ENCODE assay signal across 29 mouse cellular contexts in genomic region chr3:127198656-127199055, GRCm38 (mm10).
A peak's percentile ranks its signal among the peaks of the same experiment; 100 is the strongest.
DNase-seq lines count a peak whose midpoint lies in the region; ATAC-seq lines count a peak whose summit lies in the region.
"Had no signal": no experiment of that assay in that cellular context is flagged by ENCODE, and none has a peak within 500 bp of the region (broad histone marks: within the 10 kb centered on the region; RNA-seq: fewer than 3 reads in every experiment).

No protein-coding gene starts in this region.

- no peak for DNase-seq in cerebellum, postnatal 4 days (ENCODE audit: low spot score in 2 of 2)
- no peak for DNase-seq in neural tube, embryonic 10.5 days (ENCODE audit: extremely low spot score, low spot score)
- DNase-seq in cerebellum, postnatal 10 days: peak; percentile 77 to 84
- DNase-seq in forebrain, embryonic 10.5 days (ENCODE audit: extremely low spot score, low spot score): no peak
- DNase-seq: adrenal gland, adult 8-10 months; gastrocnemius, postnatal 10 days; heart, postnatal 14 days; kidney, adult 11 months; kidney, postnatal 25 days; liver, postnatal 0 days; midbrain, embryonic 14.5 days; right cerebral cortex, postnatal 25 days; spleen, adult 18-20 months; thymus, adult 18-20 months; thymus, postnatal 25 days had no signal

- no peak overlapping the region for H3K9ac ChIP-seq in neural tube, embryonic 15.5 days (replicated peaks)
- H3K9ac ChIP-seq in forebrain, embryonic 16.5 days (replicated peaks; ENCODE audit: low read depth, low read length): no peak overlapping the region
- H3K9ac ChIP-seq: forebrain, embryonic 12.5 days; heart, embryonic 13.5 days; kidney, embryonic 15.5 days; liver, embryonic 12.5 days; liver, postnatal 0 days had no signal

- 71% methylated on average over 7 of the region's 7 CpGs for WGBS in neural tube, embryonic 15.5 days
- WGBS in forebrain, embryonic 10.5 days: 94% methylated on average over 7 of the region's 7 CpGs
- 81% methylated on average over 7 of the region's 7 CpGs for WGBS in forebrain, embryonic 16.5 days

- H3K27ac ChIP-seq in neural tube, embryonic 15.5 days (replicated peaks): 0 out of 2 replicates have a peak overlapping the region, but pooled peaks have one; percentile 5
- no peak overlapping the region for H3K27ac ChIP-seq in forebrain, embryonic 10.5 days
- H3K27ac ChIP-seq in forebrain, embryonic 16.5 days (ENCODE audit: low read length): no peak overlapping the region
- H3K27ac ChIP-seq: forebrain, embryonic 12.5 days; heart, embryonic 13.5 days; kidney, embryonic 15.5 days; layer of hippocampus, adult 2 months; left cerebral cortex, adult 2 months; liver, embryonic 12.5 days; macrophage had no signal

- H3K4me2 ChIP-seq in neural tube, embryonic 15.5 days: no peak overlapping the region
- H3K4me2 ChIP-seq in forebrain, embryonic 16.5 days (ENCODE audit: low read length): no peak overlapping the region
- H3K4me2 ChIP-seq: forebrain, embryonic 12.5 days; heart, embryonic 13.5 days; kidney, embryonic 15.5 days; liver, embryonic 12.5 days had no signal

- peaks cover 3% of the 10 kb centered on the region; the same call in 1 of the 2 replicates for H3K4me1 ChIP-seq in neural tube, embryonic 15.5 days
- H3K4me1 ChIP-seq in forebrain, embryonic 10.5 days: no peaks in the 10 kb centered on the region
- peaks cover 5% of the 10 kb centered on the region for H3K4me1 ChIP-seq in forebrain, embryonic 16.5 days (replicated peaks; ENCODE audit: control insufficient read depth, insufficient read depth, low read length)
- H3K4me1 ChIP-seq: heart, embryonic 13.5 days; kidney, embryonic 15.5 days; liver, embryonic 12.5 days had no signal

- H3K27me3 ChIP-seq in neural tube, embryonic 15.5 days (replicated peaks): no peaks in the 10 kb centered on the region
- H3K27me3 ChIP-seq in forebrain, embryonic 10.5 days (ENCODE audit: poor library complexity, severe bottlenecking): no peaks in the 10 kb centered on the region
- no peaks in the 10 kb centered on the region for H3K27me3 ChIP-seq in forebrain, embryonic 16.5 days (replicated peaks; ENCODE audit: control insufficient read depth, insufficient read depth, low read length)
- H3K27me3 ChIP-seq: CH12.LX; forebrain, embryonic 12.5 days; heart, embryonic 13.5 days; kidney, embryonic 15.5 days; liver, embryonic 12.5 days had no signal

- no peaks in the 10 kb centered on the region for H3K36me3 ChIP-seq in neural tube, embryonic 15.5 days
- H3K36me3 ChIP-seq in forebrain, embryonic 10.5 days (replicated peaks): no peaks in the 10 kb centered on the region
- no peaks in the 10 kb centered on the region for H3K36me3 ChIP-seq in forebrain, embryonic 16.5 days (ENCODE audit: control insufficient read depth, insufficient read depth)
- H3K36me3 ChIP-seq: forebrain, embryonic 12.5 days; heart, embryonic 13.5 days; kidney, embryonic 15.5 days; liver, embryonic 12.5 days had no signal

- H3K9me3 ChIP-seq in neural tube, embryonic 15.5 days (replicated peaks): no peaks in the 10 kb centered on the region
- no peaks in the 10 kb centered on the region for H3K9me3 ChIP-seq in forebrain, embryonic 10.5 days
- H3K9me3 ChIP-seq in forebrain, embryonic 16.5 days (ENCODE audit: control insufficient read depth, low read length): no peaks in the 10 kb centered on the region
- H3K9me3 ChIP-seq: forebrain, embryonic 12.5 days; heart, embryonic 13.5 days; kidney, embryonic 15.5 days; liver, embryonic 12.5 days had no signal

- H3K4me3 ChIP-seq in neural tube, embryonic 15.5 days (replicated peaks): no peak overlapping the region
- H3K4me3 ChIP-seq in forebrain, embryonic 10.5 days: no peak overlapping the region
- H3K4me3 ChIP-seq in forebrain, embryonic 16.5 days (replicated peaks; ENCODE audit: low read length): no peak overlapping the region
- H3K4me3 ChIP-seq: erythroblast, embryonic 14.5 days; forebrain, embryonic 12.5 days; heart, embryonic 13.5 days; kidney, embryonic 15.5 days; layer of hippocampus, adult 2 months; left cerebral cortex, adult 2 months; liver, embryonic 12.5 days had no signal

- peak; percentile 88 for ATAC-seq in cerebellum, adult (ENCODE audit: insufficient number of reproducible peaks, low FRiP score, low TSS enrichment)
- peak; percentile 28; the same call in 1 of the 2 replicates for ATAC-seq in neural tube, embryonic 15.5 days (ENCODE audit: low FRiP score)
- no peak for ATAC-seq in megakaryocyte, adult 5-6 weeks (ENCODE audit: poor library complexity, severe bottlenecking)
- ATAC-seq in forebrain, embryonic 16.5 days: no peak
- ATAC-seq: liver, embryonic 12.5 days; liver, postnatal 0 days; lung, postnatal 0 days had no signal

Comparison
In these comparisons a context has a peak if more than half of its experiments do, and no peak if none do; other contexts are left out.
1. DNase-seq: peak in cerebellum, postnatal 10 days (2 of 2); none in cerebellum, postnatal 4 days (0 of 2), neural tube, embryonic 10.5 days (single experiment) and forebrain, embryonic 10.5 days (single experiment).
2. ATAC-seq: peak in cerebellum, adult (single experiment) and neural tube, embryonic 15.5 days (single experiment); none in megakaryocyte, adult 5-6 weeks (single experiment) and forebrain, embryonic 16.5 days (single experiment).